Mouse (Mus musculus): ENCODE data around the gene Serpinb9c. TPM values are rescaled to one million over a fixed set of nuclear protein-coding genes. Genes with fewer than 3 reads are reported as not detected.
"Not testable (repeated sequence)": the region's sequence is repeated elsewhere in the genome, so short reads cannot be mapped to it uniquely, and the experiment has no call there.

Serpinb9c gene
- not detected for total RNA-seq (2021)
- long read RNA-seq, experiment 1, result 0 reads
- long read RNA-seq, experiment 2, result 0 reads

- no peak for DNase-seq
Measured at GRCm38 (mm10) chr13:33159642-33160041, at the start of gene Serpinb9c. Serpinb9c (minus strand) TSS chr13:33159742.

DNA sequence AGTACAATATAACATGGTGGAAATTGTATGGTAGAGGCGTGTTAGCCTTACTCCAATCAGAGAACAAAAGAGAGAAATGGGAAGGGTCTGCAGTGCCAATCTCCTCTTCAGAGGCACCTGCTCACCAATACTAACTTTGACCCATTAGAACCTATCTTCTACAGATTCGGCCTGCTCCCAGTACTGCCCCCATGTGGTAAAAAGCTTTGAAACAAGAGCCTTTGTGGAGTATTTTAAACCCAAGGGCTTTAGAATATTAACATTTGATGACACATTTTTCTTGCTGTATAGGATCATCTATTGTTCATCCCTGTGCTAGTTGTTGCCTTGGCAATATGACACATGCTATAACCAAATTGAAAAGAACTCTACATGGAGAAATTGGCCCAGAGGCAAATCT, 40.2 kb upstream of the Serpinb9c start:
- no peak for DNase-seq

DNA sequence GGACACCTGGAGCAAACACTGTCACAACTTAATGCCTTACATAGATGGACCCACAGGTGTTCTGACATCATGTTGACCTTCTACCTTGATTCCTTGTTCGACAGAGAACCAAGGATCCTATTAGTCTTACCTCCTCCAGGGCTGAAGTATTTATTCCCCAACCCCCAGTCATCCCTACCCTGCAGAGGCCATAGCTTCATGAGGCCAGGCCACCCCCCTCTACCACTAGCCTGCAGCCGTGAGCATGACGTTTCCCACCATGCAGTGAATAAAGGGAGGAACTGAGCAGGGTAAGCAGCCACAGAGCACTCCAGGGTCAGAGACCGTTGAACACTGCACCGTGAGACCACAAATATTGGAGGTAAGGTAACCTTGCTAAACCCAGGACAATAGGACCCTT, 33.1 kb upstream of the Serpinb9c start, which contains the start of gene Serpinb9d:
Gene Serpinb9d (plus strand): TSS at position 301 of the 400 bp plus-strand sequence.
- DNase-seq, result no peak

- DNase-seq, result not testable (repeated sequence)
Measured at GRCm38 (mm10) chr13:33190486-33190885, 30.9 kb upstream of the Serpinb9c start.

- no peak for DNase-seq
Measured at GRCm38 (mm10) chr13:33141435-33141834, 18.1 kb downstream of the Serpinb9c start.

- no peak for DNase-seq
Measured at GRCm38 (mm10) chr13:33137717-33138116, 21.8 kb downstream of the Serpinb9c start.

- no peak for DNase-seq
Measured at GRCm38 (mm10) chr13:33113054-33113453, 46.5 kb downstream of the Serpinb9c start.

GRCm38 (mm10) chr13:33105626-33106025, 53.9 kb downstream of the Serpinb9c start:
- DNase-seq, result no peak

Other genes starting within 250 kb of the Serpinb9c start
- gene Serpinb6b, start 194.5 kb downstream of the Serpinb9c start, total RNA-seq (2021), result 1 to 10 TPM; 2.4 to 5.1 TPM
- gene Serpinb9, start 156.5 kb downstream of the Serpinb9c start, total RNA-seq (2021), result 1 to 10 TPM; 2.2 TPM
- gene Serpinb9b, start 132.3 kb downstream of the Serpinb9c start, total RNA-seq (2021), result not detected
- not detected for gene Serpinb1b, start 81.2 kb downstream of the Serpinb9c start, total RNA-seq (2021)
- not detected for gene Serpinb9d, start 33.2 kb upstream of the Serpinb9c start, total RNA-seq (2021)
- not detected for gene Serpinb9e, start 89.9 kb upstream of the Serpinb9c start, total RNA-seq (2021)
- gene Serpinb9f, start 164.3 kb upstream of the Serpinb9c start, total RNA-seq (2021), result not detected
- not detected for gene Gm11397, start 236.0 kb upstream of the Serpinb9c start, total RNA-seq (2021)

Measured in gastrocnemius, postnatal 25 days (tissue).